Mouse (Mus musculus) urinary bladder, postnatal 0 days (tissue): Measurements from ENCODE around the gene Add3. TPM values are rescaled to one million over a fixed set of nuclear protein-coding genes. Genes with fewer than 3 reads are reported as not detected.

ENCODE experiments used
- polyA plus RNA-seq: library from polyadenylated mRNA; unstranded; fragments of >200 nt; fragmentation: Nextera tagmentation; extraction: Ambion mirVana; gene quantifications from 2 replicates; pipeline ENCODE4 v1.2.1, GENCODE M21; 2015

The Add3 gene
- 99.6 and 116 TPM in 2 replicates for polyA plus RNA-seq

DNA sequence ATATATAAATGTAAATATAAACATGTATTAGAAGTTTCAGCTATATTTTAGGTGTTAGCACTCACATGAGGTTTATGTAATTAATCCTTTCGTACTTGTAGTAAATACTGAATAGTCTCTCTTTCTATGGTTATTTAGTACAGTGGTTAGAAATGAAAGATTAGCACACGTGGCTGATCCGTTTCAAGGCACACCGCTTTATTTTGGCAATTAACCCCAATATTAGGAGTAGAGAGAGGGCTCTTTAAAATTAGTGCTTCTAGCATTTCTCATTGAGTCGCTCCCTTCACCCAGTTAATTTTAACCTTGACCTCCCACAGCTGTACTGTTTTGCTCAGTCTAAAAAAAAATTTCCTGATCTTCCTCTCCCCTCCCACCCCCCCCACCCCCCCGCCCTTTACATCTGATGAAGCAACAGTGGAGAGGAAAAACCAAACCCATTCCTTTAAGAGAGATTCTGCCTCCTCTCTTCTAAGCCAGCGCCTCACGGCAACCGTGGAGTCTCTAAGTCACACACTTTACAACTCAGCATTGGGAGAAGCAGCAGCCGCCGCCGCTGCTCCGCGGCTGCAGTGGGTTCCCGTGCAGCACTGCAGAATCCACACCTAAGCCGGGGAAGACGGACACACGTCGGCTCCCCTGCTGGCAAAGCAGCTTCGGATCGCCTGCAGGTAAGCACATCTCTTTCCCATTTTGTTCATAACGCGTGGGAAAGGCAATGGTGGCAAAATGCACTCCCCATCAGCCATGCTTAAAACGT is at the start of gene Add3:
Gene Add3 (plus strand): TSS at position 400 of the 760 bp plus-strand sequence.

Other genes with a start within 250 kb of the Add3 start
- 107 and 142 TPM in 2 replicates for gene Xpnpep1, start 100.2 kb upstream of the Add3 start, polyA plus RNA-seq
- 25.8 and 27.3 TPM in 2 replicates for gene Mxi1, start 170.1 kb downstream of the Add3 start, polyA plus RNA-seq
- gene Gm10197, start 231.3 kb downstream of the Add3 start, polyA plus RNA-seq = not detected in 2 replicates